Mouse (Mus musculus) left cerebral cortex, postnatal 25 days (tissue): ENCODE results near the gene Tnr. TPM values are rescaled to one million over a fixed set of nuclear protein-coding genes. Genes with fewer than 3 reads are reported as not detected.

Experiments used
- DNase-seq, 2 experiments: peaks; one replicate each; pipeline ENCODE4 v3.0.0; 2022; ENCODE audit warnings: low spot score in 2 of 2, mixed read lengths in 1 of 2
- intact Hi-C: fragments of 180-260 bp; cut with DNase I; formaldehyde crosslinking; loops from one replicate; pipeline ENCODE4 v1.15.1; 2025
- total RNA-seq, 2 experiments: library from RNA; stranded (reverse); gene quantifications; 2 replicates each; pipeline ENCODE4 v1.2.3; 2021

Gene Tnr
- total RNA-seq, 2 experiments from 2014 or later = 131 to 137 TPM

DNA sequence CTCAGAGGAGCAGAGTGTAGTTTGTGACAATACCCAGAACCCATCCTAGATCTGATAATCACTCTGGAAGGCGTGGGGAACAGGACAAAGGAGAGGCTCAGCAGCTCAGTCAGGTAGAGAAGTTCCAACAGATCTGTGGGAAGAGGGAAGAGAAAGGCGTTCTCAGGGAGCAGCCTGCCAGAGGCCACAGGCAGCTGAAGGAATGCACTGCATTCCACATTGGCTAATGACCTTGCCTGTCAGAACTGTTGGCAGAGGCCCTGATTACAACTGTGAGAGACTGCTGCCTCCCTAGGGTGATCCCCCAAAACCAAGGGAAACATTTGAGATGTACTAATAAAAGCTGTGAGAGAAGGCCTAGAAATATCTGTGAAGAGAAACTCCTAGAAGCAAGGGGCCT lies 454.2 kb downstream of the Tnr start:
- DNase-seq = no peak
- intact Hi-C loops = no loop called here

DNA sequence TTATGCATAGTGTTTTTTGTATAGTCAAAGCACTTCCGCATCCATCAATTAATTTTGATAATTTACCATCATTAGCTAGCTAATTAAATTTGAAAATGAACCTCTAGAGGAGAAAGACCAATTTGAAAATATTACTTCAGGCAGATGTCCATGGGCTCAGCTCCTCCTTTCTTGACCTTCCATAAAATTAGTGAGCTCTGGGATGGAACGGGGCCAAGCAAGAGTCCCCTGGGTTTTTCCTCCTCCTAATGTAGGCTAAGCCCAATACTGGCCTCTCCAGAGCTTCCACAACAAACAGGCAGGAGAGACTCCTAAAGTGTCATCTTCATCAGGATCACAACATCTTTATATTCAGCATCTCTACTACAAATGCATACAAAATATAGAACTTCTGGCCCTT lies 455.5 kb downstream of the Tnr start:
- intact Hi-C loops = no loop called here
- no peak for DNase-seq

DNA sequence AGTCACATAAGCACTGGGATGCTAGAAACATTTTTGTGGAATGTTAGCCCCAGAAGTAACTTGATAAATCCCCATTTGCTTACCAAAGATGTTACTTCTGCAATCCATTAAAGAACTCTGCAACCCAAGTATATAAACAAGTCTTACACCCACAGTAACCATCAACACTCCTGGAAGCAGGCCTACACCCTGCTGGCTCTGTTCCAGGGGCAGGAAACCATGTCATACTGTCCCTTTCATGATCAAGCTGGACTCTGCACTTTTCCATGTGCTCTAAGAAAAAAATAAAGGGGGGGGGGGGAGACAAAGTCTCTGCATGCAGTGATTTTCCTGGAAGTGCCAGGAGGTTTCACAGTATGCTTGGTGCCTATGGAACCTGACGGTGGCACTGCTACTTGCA lies 456.8 kb downstream of the Tnr start:
- DNase-seq = no peak
- intact Hi-C loops = no loop called here
